Mouse (Mus musculus): Measurements from ENCODE around the gene Gm8251.
"Not testable (repeated sequence)": the region's sequence is repeated elsewhere in the genome, so short reads cannot be mapped to it uniquely, and the experiment has no call there.

Gm8251 gene

DNA sequence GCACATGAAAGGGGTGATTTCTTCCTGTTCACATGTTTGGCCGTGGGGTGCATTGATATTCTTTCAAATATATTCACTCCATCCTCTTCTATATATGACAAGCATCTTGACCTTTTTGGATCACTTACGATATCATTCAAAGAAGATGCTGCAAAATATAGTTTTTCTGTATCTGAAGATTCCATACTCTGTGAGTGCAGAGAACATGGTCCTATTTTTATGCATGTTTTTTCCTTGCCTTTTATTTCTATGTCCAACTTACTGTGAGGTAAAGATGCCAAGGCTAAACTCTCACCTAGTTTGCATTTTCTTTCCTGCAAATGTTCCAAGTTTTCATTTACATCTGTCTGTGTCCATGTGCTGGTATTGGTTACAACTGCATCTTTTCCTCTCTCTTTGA is at the start of gene Gm8251:
Gene Gm8251 (minus strand): TSS at position 101 of the 400 bp plus-strand sequence.
- DNase-seq = no peak

GRCm38 (mm10) chr1:44102939-44103338 is 41.2 kb upstream of the Gm8251 start:
- DNase-seq = no peak

GRCm38 (mm10) chr1:44102259-44102717 is 40.6 kb upstream of the Gm8251 start, which contains the start of gene Tex30:
Tex30 (minus strand) TSS chr1:44102441.
- DNase-seq = peak; percentile 95 to 97

DNA sequence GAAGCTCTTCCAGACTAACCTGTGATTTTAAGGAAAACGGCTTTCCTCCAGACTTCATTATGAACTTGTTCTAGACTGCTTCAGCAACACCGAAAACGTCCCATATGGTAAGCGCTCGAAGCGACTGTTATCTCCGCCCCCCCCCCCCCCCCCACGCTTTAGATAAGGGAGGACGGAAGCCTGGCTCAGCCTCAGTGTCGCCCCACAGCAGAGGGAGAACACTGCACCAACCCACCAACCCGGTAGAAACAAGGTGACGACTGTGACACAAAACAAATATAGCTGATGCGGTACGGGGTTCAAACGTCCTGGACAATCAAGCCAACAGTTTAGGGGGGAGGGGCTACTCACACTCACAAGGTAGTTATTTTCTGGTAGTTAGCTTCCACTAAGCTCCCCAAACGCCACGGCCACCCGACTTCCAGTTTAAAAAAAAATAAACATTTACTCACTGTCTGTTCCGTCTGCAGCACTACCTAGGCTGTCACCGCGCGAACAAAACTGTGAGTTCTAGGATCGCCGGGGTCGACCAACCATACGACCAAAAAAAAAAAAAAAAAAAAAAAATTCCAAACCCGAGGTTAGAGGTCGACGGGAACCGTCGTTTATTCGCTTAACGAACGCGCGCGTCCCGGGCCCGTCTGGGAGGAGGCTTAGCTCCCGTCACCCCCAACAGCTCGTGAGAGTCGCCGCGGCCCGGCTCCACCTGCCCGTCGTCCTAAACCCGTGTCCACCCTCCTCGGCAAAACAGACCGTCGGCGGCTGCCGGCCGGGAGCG is 39.9 kb upstream of the Gm8251 start:
- peak in 1 of 2 experiments; percentile 5 for DNase-seq

- peak; percentile 62 to 76 for DNase-seq
Observed at GRCm38 (mm10) chr1:44064625-44065024, 2.9 kb upstream of the Gm8251 start.

- no peak for DNase-seq
Observed at GRCm38 (mm10) chr1:44063439-44063838, 1.7 kb upstream of the Gm8251 start.

DNA sequence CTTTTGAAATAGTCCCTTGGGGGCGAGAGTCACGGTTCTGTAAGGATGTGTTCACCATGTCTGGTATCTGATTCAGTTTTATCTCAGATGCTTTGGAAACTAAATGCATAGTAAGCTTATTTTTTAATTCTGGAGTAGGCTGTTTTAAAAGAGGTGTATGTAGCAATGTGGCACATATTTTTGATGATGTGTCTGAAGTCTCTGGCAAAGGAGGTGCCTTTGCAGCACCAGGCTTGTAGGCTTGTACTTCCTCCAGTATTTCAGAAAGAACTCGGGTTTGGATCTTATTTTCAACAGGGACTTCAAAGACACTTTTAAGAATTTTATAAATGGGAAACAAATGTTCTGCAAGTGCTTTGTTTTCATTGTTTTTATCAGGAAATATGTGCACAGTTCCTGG is 3.9 kb downstream of the Gm8251 start:
- no peak for DNase-seq

- no peak for DNase-seq
Observed at GRCm38 (mm10) chr1:44046556-44046955, 15.2 kb downstream of the Gm8251 start.

GRCm38 (mm10) chr1:44045689-44046088 is 16.0 kb downstream of the Gm8251 start:
- DNase-seq = not testable (repeated sequence)

- DNase-seq = no peak
Observed at GRCm38 (mm10) chr1:44042555-44042915, 19.2 kb downstream of the Gm8251 start.

DNA sequence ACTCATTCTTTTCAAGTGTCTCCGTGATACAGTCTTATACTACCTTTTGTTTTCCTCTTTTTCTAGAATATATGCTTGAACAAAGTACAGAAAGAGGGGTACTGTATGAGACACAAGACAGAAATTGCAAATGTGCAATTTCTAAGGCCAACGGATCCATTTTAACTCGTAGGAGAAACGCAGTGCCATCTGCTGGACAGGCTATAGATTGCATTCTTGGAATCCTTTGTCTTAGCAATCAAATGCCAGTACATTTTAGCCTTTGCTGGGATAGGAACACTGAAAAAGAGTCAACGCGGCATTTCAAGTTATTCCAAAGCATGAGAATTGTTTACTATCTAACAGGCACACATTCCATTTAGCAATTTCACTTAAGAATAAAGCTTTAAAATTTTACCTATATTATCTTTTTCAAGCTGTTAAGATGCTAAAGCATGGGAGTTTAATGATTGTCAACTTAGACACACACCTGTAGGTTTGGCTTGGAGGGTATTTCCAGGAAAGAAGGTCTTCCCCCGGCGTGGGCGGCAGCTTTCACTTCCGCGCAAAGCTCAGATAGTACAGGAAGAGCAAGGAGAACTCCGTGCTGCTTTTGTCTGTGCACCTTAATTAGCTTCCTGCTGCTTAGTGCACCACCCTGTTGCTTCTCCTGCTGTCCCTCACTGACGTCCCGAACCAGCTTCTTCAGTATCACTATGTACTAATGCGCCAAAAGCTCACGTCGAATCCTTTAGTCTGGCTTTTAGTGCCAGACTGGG is 19.8 kb downstream of the Gm8251 start:
- peak; percentile 49 to 74 for DNase-seq

DNA sequence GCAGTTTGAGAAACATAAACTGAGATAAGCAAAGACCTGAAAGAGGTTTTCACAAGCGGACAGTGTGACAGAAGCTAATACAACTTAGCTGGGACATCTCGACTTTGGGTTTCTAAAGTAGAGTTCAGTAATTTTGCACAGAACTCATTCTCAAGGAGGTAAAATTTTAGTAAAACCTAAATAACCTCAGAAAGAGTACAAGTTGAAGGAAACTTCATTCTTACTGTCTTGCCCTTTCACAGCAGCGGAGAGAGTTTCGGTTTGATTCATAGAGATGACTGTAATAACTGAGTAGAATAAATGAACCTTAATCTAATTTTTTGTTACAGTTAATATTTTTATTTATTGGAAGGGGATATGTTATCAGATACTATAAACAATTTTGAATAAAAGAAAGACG is 28.8 kb downstream of the Gm8251 start:
- DNase-seq = no peak

- DNase-seq = no peak
Observed at GRCm38 (mm10) chr1:44032213-44032612, 29.5 kb downstream of the Gm8251 start.

DNA sequence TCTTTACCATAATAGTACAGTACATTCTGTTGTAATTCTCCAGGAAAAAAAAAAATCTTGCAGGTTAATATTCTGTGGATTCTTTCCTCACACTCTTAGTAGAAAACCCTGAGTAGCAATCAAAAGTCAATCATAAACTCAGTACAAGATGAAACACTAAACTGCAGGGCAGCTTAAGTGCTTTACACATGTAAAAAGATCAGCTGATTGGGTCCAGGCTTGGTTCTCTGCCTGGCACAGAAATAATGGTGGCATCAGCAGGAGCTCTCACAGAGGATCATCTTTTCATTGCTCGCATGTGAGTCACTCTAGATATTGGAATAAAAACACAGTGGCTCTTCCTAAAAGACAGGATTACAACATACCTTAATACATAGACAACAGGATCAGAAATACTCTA is 34.1 kb downstream of the Gm8251 start:
- peak; percentile 44 to 58 for DNase-seq

DNA sequence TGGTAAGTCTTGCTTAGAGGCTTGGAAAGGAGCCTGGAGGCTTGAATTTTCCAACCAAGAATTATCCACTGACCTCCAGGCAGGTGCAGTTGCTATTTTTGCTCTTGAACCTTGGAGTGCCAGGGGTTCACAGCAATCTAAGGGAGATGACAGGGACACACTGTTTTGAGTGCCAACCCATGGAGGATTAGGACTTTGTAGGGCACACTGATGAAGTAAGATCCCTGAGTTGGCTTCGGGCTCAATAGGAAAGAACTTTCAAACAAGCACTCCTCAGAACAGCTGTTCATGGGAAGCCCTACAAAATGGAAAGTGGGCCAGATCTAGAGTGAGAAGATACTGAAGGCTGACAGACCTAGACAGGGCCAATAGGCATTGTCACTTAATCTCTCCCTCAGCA is 39.1 kb downstream of the Gm8251 start:
- DNase-seq = no peak

DNA sequence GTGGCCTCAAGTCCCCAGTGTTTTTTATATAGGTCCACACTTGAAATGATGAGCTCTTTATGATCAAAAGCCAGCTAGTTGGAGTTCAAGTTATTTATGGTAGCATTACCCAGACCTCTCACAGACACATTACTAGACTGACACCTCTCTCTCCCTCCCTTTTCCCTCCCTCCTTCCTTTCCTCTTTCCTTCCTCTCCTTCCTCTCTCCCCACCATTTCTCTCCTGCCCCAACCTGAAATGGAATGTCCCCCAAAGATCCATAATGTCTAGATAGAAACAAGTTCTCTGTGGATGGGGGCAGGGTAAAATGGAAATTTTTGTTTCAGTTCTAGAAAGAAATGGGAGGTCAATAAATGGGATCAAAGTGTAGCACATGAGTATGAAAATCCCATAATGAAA is 41.8 kb downstream of the Gm8251 start, which contains the start of gene Mettl21c:
Gene Mettl21c (minus strand): TSS at position 101 of the 400 bp plus-strand sequence.
- no peak for DNase-seq

- peak; percentile 52 to 62 for DNase-seq
Observed at GRCm38 (mm10) chr1:44015556-44015955, 46.2 kb downstream of the Gm8251 start.
